Mouse (Mus musculus) lung, postnatal 4 days (tissue): ENCODE measurements around the gene Zfp513.
"Not testable (repeated sequence)": the region's sequence is repeated elsewhere in the genome, so short reads cannot be mapped to it uniquely, and the experiment has no call there.

ENCODE experiments used
- DNase-seq, 2 experiments: peaks; one replicate each; pipeline ENCODE4 v3.0.0; 2021

Zfp513 gene

DNA sequence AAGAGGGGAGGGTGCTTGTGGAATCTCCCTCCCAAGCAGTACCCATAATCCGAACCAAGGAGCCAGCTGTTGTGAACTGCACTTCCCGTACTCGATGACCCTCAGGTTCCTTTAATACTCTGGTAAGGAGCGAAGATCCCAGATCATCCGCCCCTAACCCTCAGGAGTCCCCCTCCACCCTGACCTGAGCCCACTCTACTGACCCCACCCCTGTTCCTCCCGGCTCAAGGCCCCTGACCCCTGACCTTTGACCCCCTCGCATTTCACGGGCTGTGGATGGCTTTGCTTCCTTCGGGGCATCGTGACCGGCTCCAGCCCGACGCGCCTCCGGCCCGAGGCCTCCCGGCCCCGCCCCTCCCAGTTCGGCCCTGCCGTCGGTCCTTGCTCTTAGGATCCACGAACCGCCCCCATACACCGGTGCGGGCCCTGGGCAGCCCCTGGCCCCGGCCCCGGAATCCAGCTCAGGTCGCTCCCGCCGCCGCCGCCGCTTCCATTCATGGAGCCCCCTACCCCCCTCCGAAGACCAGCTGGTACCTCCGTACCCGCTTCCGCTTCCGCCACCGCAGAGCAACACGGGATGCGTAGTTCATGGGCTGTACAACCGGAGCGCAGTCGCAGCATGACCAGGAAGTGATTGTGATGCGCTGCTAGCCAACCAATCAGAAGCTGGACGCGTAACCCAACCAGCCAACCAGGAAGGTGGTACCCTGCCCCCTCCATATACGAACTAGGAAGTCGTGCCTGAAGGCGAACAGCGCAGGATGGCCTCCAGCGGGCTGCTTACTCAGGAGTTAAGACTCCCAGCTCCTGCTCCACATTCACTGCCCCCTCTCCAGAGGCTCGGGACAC, at the start of gene Zfp513:
Gene Zfp513 (minus strand): TSS at position 562 of the 849 bp plus-strand sequence.
- peak; percentile 96 to 98 for DNase-seq

DNA sequence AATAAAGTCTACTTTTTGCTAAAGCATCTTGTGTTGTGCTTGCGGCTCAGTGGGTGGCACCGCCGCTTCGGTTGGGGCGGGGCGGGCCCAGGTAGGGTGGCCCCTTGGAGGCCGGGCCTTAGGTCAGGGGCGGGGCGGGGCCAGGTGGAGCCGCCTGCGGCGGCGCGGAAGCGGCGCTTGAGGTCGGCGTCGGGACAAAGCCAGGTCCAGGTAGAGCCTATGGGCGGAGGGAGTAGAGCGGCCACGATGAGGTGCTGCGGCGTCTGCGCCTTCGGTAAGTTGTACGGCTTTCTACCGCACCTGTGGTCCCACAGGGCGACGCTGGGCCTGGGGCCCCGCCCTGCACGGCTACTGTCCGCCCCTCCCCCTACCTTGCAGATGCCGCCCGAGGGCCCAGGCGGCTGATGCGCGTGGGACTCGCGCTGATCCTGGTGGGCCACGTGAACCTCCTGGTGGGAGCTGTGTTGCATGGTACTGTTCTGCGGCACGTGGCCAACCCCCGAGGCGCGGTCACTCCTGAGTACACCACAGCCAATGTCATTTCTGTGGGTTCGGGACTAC, 49.5 kb upstream of the Zfp513 start, which contains the start of gene Krtcap3:
Gene Krtcap3 (plus strand): TSS at position 151 of the 561 bp plus-strand sequence.
- DNase-seq, result peak; percentile 74 to 86

DNA sequence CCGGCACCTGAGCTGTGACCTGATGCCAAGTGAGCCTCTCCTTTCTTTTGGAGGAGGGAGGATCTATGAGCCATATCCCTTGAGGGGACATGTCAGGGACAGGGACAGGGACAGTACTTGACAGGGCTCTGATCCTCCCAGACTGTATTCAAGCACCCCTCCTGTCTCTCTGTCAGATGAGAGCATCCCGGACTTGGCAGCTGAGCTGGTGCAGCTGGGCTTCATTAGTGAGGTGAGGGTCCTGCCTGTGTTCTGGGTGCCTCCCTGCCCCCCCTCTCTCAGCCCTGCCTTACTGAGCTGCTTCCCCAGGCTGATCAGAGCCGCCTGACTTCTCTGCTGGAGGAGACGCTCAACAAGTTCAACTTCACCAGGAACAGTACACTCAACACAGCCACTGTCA, 48.6 kb upstream of the Zfp513 start:
- no peak for DNase-seq

DNA sequence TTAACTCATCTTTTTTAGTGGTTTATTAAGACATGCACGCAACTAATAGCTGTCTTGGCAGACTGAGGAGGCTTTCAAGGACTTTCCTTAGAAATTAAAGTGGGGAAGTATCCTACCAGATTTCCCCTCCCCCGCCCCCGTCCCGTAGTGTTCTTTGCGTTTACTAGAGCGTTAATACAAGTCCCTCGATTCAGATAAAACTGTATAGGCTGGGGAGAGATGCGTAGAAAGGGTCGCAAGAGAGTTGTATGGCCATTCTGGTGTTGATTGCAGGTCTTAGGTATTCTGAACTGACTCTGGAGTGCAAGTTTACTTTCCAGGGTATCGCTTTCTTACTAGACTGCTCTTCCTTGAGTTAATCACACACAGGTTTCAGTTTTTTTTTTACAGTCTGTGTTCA, 40.1 kb upstream of the Zfp513 start:
- no peak for DNase-seq

DNA sequence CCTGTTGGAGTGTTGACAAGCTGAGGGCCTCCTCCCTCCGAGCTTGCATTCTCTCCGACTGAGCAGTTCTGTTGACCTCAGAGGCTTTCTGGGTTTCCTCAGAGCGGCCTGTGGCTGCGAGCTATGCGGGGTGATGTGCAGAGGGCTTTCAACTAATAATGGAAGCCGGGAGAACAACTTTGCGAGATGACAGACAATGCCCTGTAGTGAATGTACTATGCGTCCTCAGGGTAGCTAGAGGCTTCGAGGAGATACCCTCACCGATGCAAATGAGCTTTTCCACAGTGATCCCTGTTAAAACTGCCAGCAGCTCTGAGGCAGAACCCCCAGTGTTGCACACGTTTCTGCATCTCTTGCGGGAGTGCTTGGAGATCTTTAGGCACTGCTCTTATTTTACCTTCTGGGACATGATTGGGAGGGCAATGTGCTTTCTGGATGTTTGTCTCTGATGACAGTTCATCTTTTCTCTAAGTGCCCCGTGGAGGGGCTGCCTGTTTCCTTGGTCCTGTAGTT, 39.5 kb upstream of the Zfp513 start:
- no peak for DNase-seq

DNA sequence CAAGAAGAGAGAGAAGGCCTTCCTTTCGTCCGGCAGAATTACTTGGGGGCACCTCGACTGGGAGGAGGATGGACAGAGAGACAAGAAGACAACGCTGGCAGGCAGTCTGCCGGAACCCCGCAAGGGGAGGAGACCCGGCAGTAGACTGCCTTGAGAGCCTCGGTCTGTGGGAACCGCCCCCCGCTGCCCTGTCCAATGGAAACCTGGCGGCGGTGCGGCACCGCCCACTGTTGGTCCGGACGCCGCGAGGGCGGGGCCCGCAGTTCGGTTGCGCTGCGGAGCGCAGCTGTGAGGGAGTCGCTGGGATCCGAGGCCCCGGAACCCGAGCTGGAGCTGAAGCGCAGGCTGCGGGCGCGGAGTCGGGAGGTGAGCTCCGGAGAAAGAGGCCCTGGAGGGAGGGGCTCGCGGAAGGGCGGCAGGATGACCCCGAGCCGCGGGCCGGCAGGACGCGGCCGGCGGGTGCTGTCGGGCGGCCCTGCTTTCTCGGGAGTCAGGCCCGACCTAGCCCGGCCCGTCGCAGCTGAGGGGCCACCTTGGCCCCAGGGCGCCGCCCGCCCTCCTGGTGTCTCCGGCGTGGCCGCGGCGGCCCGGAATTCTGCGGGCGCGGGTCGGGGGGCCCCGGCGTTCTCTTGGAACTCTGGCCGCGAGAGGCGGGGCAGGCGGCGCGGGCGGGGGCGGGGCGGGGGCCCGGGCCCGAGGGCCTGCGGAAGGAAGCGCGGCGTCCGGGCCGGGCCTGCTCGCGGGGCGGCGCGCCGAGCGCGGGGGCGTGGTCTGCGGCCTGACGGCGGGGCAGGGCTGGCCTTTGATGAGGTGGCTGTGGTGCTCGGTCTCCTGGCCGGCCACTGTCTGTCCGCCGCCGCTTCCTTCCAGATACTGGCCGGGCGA, 38.8 kb upstream of the Zfp513 start, which contains the start of the genes Nrbp1 and Gm9970:
Gene Nrbp1 (plus strand): TSS at position 228 of the 885 bp plus-strand sequence.
Gene Gm9970 (minus strand): TSS at position 596 of the 885 bp plus-strand sequence.
- DNase-seq, result peak; percentile 97 to 99

DNA sequence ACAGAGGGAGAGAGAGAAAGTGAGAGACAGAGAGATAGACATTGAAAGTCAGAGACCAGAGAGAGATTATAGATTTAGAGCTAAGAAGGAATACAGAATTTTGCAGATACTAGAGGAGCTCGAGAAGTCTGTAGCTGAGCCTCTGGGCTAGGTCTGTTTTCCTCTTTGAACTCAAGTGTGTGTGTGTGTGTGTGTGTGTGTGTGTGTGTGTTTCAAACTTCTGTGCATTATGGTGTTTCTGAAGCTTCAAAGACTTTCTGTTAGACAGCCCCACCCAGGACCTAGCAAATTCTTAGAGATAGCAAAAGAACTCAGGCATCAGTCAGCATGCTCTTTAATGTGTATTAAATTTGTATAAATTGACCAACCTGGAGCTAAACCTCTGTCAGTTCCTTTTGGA, 24.5 kb upstream of the Zfp513 start:
- no peak for DNase-seq

GRCm38 (mm10) chr5:31222696-31223095, 20.6 kb upstream of the Zfp513 start:
- DNase-seq, result no peak

DNA sequence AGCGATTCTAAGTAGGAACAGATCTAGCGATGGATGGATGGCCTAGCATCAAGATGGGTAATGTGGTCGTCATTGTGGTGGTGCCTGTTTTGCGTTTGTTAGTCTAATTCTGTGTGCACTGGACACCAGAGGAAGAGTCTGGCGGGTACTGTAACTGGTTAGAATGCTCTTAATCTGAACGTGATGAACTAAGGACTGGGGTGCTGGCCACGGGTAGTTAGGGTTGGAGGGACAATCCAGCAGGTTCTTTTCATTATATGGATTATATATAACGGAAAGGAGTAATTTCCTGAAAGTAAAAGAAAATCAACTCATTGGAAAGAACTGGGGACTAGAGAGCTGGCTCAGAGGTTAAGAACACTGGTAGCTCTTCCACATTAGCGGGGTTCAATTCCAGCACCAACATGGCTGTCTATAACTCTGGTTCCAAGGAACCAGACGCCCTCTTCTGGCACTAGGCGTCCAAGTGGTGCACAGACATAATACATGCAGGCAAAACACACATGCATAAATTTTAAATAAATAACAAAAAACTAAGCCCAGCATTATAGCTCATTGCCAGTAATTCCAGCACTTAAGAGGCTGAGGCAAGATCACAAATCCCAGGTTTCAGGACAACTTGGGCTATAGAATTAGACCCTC, 19.3 kb upstream of the Zfp513 start:
- peak; percentile 57 to 67 for DNase-seq

GRCm38 (mm10) chr5:31220448-31221303, 18.6 kb upstream of the Zfp513 start, which contains the start of gene Ppm1g:
Ppm1g (minus strand) TSS chr5:31220687.
- peak; percentile 98 to 99 for DNase-seq

GRCm38 (mm10) chr5:31219911-31220447, 17.9 kb upstream of the Zfp513 start:
- DNase-seq, result peak in 1 of 2 experiments; percentile 70

DNA sequence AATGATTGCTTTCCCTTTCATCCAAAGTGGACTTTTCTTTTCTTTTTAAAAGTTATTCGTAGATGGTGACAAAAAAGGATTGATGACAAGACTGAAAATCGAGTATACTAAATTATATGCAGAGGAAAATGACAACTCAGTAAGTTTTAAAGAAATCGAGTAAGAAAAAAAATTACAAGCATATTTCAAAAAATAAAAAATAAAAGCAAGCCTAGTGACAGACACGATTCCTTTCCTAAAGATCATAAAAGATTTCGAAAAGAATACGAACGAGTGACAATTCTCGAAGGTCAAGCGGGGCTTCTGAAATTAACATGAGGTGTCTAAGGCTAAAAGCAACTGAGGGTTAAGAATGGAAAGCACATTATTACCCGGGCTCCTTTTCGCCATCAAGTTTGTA, 17.4 kb upstream of the Zfp513 start:
- DNase-seq, result no peak

GRCm38 (mm10) chr5:31219070-31219469, 17.0 kb upstream of the Zfp513 start:
- DNase-seq, result no peak

DNA sequence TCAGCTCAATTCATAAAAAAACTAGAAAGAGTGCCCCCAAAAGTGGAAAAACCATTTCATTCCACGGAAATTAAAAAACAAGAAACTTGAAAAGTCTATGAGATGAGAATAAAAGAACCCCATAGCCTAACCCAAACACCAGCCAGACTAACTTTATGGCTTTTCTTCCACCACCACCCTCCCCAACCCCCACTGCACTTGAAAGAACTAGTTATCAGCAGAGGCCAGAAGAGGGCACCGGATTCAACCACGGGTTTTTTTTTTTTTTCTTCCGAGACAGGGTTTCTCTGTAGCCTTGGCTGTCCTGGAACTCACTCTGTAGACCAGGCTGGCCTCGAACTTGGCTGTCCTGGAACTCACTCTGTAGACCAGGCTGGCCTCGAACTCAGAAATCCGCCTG, 16.2 kb upstream of the Zfp513 start:
- no peak for DNase-seq

DNA sequence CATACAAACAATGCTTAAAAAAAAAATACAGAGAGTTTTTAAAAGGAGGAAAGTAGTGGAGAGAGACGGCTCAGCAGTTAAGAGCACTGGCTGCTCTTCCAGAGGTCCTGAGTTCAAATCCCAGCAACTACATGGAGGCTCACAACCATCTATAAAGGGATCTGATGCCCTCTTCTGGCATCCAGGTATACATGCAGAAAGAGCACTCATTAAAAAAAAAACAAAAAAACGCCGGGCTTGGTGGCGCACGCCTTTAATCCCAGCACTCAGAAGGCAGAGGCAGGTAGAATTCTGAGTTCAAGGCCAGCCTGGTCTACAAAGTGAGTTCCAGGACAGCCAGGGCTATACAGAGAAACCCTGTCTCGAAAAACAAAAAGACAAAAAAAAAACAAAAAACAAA, 14.5 kb upstream of the Zfp513 start:
- not testable (repeated sequence) for DNase-seq

DNA sequence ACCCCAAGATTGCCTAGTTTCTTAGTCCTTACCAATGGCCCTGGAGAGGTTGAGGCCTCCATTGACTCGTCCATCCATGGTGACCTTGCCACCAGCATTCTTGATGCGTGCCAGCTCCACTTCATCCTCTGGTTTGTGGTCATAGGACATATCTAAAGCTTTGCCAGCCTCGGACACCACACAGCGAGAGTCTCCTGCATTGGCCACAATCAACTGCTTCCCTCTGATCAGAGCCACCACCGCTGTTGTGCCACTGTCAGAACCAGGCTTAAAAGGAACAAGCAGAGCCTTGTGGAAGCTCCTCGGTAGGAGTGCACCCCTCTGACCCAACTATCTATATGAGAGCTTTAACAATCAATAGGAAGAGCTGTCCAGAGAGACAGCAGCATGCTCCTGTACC, 2.3 kb upstream of the Zfp513 start:
- no peak for DNase-seq

DNA sequence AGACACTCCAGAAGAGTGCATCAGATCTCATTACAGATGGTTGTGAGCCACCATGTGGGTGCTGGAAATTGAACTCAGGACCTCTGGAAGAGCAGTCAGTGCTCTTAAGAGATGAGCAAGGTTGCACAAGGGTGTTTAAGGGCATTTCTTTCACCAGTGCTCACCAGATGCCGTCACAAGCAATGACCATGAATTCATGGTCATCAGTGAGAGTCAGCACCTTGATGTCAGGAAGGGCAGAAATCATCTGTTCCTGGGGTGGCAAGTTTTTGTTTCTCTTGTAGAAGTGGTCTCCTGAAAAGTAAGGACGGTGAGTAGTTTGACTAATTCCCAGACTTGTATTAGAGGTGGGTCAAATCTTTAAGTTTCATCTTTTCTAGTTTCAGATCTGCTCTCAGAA, 1.8 kb upstream of the Zfp513 start:
- DNase-seq, result no peak

DNA sequence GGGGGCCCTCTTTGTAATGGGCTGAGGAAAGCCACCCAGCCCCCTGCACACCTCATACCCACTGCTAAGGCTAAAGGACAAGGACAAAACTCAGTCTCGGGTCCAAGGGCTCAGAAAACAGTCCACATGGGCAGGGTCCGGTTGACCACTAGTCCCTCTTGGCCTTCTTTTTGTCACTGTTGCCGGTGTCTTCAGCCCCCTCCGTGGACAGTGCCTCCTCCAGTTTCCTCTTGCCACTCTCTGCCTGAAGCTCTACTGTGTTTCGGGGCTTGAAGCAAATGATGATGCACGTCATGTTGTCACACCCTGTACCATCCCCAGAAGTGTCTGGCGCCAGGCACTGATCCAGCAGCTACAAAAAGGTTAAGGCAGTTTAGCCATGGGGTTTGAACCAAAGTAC, 830 bp upstream of the Zfp513 start:
- DNase-seq, result no peak

- DNase-seq, result no peak
These were observed 911 bp downstream of the Zfp513 start for GRCm38 (mm10) chr5:31201042-31201741.

DNA sequence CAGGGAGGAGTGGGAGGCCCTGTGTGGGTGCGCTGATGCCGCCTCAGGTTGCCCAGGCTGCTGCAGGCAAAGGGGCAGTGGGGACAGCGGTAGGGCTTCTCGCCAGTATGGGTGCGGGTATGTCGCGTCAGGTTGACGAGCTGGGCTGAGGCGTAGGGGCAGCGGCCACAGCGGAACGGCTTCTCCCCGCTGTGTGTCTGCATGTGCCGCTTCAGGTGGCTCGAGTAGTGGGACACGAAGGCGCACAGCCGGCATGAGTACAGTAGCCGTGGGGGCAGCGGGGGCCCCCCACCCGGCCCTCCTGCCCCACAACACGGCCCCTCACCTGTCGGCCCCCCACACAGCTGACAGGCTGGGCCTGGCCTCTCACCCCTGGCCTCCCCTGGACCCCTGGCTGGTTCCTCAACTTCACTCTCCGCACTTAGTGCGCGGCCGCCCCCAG, 1.8 kb downstream of the Zfp513 start:
- DNase-seq, result peak in 1 of 2 experiments; percentile 42
